Mouse (Mus musculus) limb, embryonic 15.5 days (tissue): ENCODE data around the gene Tdrkh. TPM values are rescaled to one million over a fixed set of nuclear protein-coding genes. Genes with fewer than 3 reads are reported as not detected.

Experiments
- ATAC-seq: fragments of 200-750 bp; cut with Nextera tagmentation; 2 replicates; pipeline ENCODE4 v1.8.0; 2017; ENCODE audit warnings: low read depth, moderate TSS enrichment; ENCODE audit not compliant: insufficient number of reproducible peaks, low FRiP score, low TSS enrichment
- H3K27ac ChIP-seq: fragments of 300-500 bp; sonication (generic); 2 replicates; pipeline ENCODE4 v1.5.1; 2015; ENCODE audit warnings: moderate library complexity, mild to moderate bottlenecking, inconsistent platforms
- H3K27me3 ChIP-seq: fragments of 300-500 bp; sonication (generic); 2 replicates; pipeline ENCODE4 v1.6.1; 2015; ENCODE audit warnings: inconsistent platforms
- H3K36me3 ChIP-seq: fragments of 300-500 bp; sonication (generic); 2 replicates; pipeline ENCODE4 v1.6.1; 2015; ENCODE audit warnings: inconsistent platforms
- H3K4me1 ChIP-seq: fragments of 300-500 bp; sonication (generic); 2 replicates; pipeline ENCODE4 v1.6.1; 2015; ENCODE audit warnings: inconsistent platforms
- H3K4me2 ChIP-seq: fragments of 300-500 bp; sonication (generic); 2 replicates; pipeline ENCODE4 v1.6.1; 2015; ENCODE audit warnings: mild to moderate bottlenecking, inconsistent platforms
- H3K4me3 ChIP-seq: fragments of 300-500 bp; sonication (generic); 2 replicates; pipeline ENCODE4 v1.5.1; 2015; ENCODE audit warnings: mild to moderate bottlenecking, inconsistent platforms
- H3K9ac ChIP-seq: fragments of 300-500 bp; sonication (generic); 2 replicates; pipeline ENCODE4 v1.6.1; 2015; ENCODE audit warnings: inconsistent platforms
- H3K9me3 ChIP-seq: fragments of 300-500 bp; sonication (generic); 2 replicates; pipeline ENCODE4 v1.6.1; 2016; ENCODE audit warnings: inconsistent platforms
- WGBS: fragments of 180-500 bp; shearing (Covaris S2); methylation state at CpG from one replicate; pipeline ENCODE4 v1.1.7; 2015; 5-methylcytosine and 5-hydroxymethylcytosine counted together
- polyA plus RNA-seq: library from polyadenylated mRNA; unstranded; fragments of >200 nt; fragmentation: Nextera tagmentation; extraction: Ambion mirVana; gene quantifications from 2 replicates; pipeline ENCODE4 v1.2.1, GENCODE M21; 2015

The Tdrkh gene
- polyA plus RNA-seq, result 6.7 and 8.0 TPM in 2 replicates

DNA sequence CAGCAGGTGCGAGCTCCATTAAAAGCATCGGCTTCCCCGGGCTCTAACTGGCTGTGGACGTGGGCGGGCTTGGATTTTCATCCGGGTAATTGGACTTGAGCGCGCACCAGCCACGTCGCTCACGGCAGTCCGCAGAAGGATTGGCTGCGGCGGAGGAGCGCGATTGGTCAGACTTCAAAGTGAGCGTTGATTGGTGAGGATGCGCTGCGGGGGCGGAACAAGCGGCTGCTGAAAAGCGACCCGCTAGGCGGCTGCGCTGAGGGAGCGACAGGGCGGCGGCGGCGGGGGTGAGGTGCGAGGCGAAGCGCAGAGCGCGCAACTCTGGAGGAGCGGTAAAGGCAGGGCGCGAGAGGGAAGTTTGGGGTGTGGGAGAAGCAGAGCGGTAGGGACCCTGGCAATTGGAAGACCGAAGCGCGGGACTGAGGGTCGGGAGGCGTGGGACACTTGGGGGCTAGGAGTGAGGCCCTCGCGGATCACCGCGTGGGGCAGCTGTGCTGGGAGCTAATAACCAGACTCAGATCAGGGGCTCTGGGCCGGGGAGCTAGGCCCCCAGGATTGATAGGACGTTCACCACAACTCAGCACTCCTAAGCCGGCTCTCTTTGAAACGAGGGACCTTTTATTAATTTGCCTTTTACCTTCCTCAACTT is at the start of gene Tdrkh:
TSS of gene Tdrkh (plus strand) at position 243 of the 649 bp plus-strand sequence.
- Histone ChIP-seq H3K27ac (no peak within 1 kb of the TSS), H3K27me3 (peaks cover 5% of the 10 kb centered on the region; the same call in 1 of the 2 replicates), H3K36me3 (no peaks in the 10 kb centered on the region), H3K4me2 (peak within 1 kb of the TSS; percentile 88), H3K9me3 (no peaks in the 10 kb centered on the region), H3K4me1 (peaks cover 10% of the 10 kb centered on the region), H3K4me3 (peak within 1 kb of the TSS; percentile 51), H3K9ac (0 out of 2 replicates have a peak within 1 kb of the TSS, but pooled peaks have one; percentile 1)
- ATAC-seq, result peak; percentile 98
- WGBS, result 5% methylated on average over 52 of the region's 52 CpGs

DNA sequence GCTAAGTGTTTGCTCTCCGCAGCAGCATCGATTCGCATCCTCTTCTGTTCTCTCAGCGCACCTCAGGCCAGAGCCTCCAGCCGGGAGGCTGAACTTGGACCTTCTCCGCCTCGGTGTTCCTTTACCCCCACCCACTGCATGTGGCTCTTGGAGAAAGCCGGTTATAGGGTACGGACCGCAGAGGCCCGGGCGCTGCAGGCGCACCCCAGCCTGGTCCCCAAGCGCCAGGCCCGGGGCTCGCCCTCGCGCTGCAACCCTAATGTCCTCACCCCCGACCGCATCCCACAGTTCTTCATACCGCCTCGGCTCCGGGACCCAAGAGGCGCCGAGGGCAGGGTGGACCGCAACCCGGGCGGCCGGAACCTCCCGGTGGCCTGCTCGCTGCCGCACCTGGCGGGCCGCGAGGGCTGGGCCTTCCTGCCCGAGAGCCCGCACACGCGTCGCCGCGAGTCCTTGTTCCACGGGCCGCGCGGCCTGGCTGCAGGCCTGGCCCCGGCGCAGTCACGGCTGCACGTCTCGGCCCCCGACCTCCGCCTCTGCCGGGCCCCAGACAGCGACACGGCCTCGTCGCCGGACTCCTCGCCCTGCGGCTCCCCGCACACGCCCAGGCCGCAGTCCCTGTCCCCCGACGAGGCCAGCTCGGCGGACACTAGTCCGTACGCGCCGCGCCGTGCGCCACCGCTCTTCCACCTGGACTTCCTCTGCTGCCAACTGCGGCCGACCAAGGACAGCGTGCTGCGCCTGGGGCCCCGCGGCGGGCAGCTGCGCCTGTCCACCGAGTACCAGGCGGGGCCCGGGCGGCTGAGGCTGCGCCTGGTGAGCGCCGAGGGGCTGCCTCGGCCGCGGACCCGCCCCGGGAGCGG is 49.6 kb upstream of the Tdrkh start:
- 5% methylated on average over 96 of the region's 97 CpGs for WGBS
- peaks cover 18% of the 10 kb centered on the region for H3K27me3 ChIP-seq

DNA sequence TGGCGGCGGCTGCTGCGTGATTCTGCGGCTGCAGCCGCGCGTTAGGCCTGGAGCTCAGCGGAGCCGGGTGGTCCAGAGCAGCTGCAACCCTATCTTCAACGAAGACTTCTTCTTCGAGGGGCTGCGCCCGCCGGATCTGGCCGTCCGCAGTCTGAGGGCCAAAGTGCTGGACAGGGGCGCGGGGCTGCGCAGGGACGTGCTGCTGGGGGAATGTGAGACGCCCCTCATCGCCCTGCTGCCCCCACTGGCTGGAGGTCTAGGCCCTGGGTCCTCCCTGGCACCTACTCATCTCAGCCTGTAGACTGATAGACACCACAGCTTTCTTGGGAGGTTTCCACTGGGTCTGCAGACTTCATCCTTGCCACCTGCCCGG is 48.9 kb upstream of the Tdrkh start:
- Histone ChIP-seq H3K4me1 (peaks cover 21% of the 10 kb centered on the region), H3K9me3 (no peaks in the 10 kb centered on the region), H3K27me3 (peaks cover 18% of the 10 kb centered on the region), H3K4me2 (peak overlapping the region; percentile 92), H3K27ac (no peak overlapping the region), H3K4me3 (peak overlapping the region; percentile 60), H3K36me3 (no peaks in the 10 kb centered on the region), H3K9ac (peak overlapping the region; percentile 79)
- 5% methylated on average over 21 of the region's 23 CpGs for WGBS
- no peak for ATAC-seq

More for the DNA sequence above, 49.6 kb upstream of the Tdrkh start:
- peak; percentile 58 for ATAC-seq
- Histone ChIP-seq H3K36me3 (no peaks in the 10 kb centered on the region), H3K4me2 (peak overlapping the region; percentile 92), H3K9me3 (no peaks in the 10 kb centered on the region), H3K27ac (peak overlapping the region; percentile 27; the same call in 1 of the 2 replicates), H3K9ac (peak overlapping the region; percentile 79), H3K4me3 (peak overlapping the region; percentile 60), H3K4me1 (peaks cover 21% of the 10 kb centered on the region)

DNA sequence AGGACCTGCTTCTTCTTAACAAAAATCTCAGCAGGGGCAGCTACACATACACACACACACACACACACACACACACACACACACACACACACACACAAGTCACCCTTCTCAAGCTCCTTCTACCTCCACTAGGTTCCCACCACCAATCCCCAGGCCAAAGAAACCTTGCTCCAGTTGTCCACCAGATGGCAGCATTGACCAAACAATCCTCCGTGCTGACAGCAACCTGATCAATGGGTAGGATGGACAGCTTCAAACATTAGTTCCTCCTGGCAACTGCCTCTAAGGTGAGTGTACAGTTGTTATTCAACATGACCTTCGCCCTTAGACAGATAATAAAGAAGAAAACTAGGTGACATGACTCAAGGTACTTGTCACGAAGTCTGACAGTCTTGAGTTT is 46.3 kb upstream of the Tdrkh start:
- WGBS, result 19% methylated on average over 3 of the region's 3 CpGs
- no peak overlapping the region for H3K9ac ChIP-seq
- H3K27ac ChIP-seq, result no peak overlapping the region
- H3K4me3 ChIP-seq, result no peak overlapping the region
- H3K27me3 ChIP-seq, result peaks cover 18% of the 10 kb centered on the region
- no peak for ATAC-seq
- no peaks in the 10 kb centered on the region for H3K9me3 ChIP-seq
- no peak overlapping the region for H3K4me2 ChIP-seq
- H3K36me3 ChIP-seq, result no peaks in the 10 kb centered on the region
- peaks cover 22% of the 10 kb centered on the region for H3K4me1 ChIP-seq

- no peak overlapping the region for H3K4me3 ChIP-seq
- WGBS, result 84% methylated on average over 6 of the region's 6 CpGs
- H3K4me2 ChIP-seq, result no peak overlapping the region
- no peak overlapping the region for H3K9ac ChIP-seq
- no peak for ATAC-seq
- H3K27me3 ChIP-seq, result peaks cover 11% of the 10 kb centered on the region
- H3K27ac ChIP-seq, result no peak overlapping the region
- H3K9me3 ChIP-seq, result no peaks in the 10 kb centered on the region
- peaks cover 27% of the 10 kb centered on the region for H3K4me1 ChIP-seq
- H3K36me3 ChIP-seq, result no peaks in the 10 kb centered on the region
Measured at GRCm38 (mm10) chr3:94367511-94367910, 45.6 kb upstream of the Tdrkh start.

DNA sequence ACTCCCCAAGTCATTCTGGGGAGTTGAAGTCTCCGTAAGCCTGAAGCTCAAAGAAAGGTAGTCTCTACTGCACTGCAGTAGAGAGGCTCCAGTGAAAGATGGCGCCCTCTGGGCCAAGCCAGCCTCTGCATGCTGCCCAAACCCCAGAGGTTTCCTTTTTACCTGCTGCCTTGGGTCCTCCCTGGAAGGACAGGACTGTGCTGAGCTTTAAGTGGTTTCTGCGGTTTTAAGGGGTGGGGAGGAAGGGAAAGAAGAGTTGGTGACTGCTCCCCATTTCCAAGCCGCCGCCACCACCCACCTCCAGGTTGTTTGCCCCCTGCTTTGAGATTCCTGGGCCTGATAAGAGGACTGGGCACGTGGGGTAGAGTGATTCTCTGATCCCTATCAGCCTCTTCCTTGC is 44.4 kb upstream of the Tdrkh start:
- H3K27ac ChIP-seq, result no peak overlapping the region
- H3K9ac ChIP-seq, result no peak overlapping the region
- H3K9me3 ChIP-seq, result no peaks in the 10 kb centered on the region
- ATAC-seq, result no peak
- no peak overlapping the region for H3K4me2 ChIP-seq
- H3K27me3 ChIP-seq, result peaks cover 5% of the 10 kb centered on the region; the same call in 1 of the 2 replicates
- peaks cover 29% of the 10 kb centered on the region for H3K4me1 ChIP-seq
- no peaks in the 10 kb centered on the region for H3K36me3 ChIP-seq
- WGBS, result 53% methylated on average over 6 of the region's 6 CpGs
- no peak overlapping the region for H3K4me3 ChIP-seq

- no peak for ATAC-seq
- H3K27ac ChIP-seq, result no peak overlapping the region
- WGBS, result 45% methylated on average over 2 of the region's 2 CpGs
Measured at GRCm38 (mm10) chr3:94369709-94370108, 43.4 kb upstream of the Tdrkh start.

GRCm38 (mm10) chr3:94371637-94372036 is 41.4 kb upstream of the Tdrkh start:
- no peak for ATAC-seq
- Histone ChIP-seq H3K9me3 (no peaks in the 10 kb centered on the region), H3K4me3 (peak overlapping the region; percentile 10; the same call in 1 of the 2 replicates), H3K9ac (no peak overlapping the region), H3K27ac (0 out of 2 replicates have a peak overlapping the region, but pooled peaks have one; percentile 22), H3K4me2 (peak overlapping the region; percentile 33), H3K4me1 (peaks cover 35% of the 10 kb centered on the region), H3K36me3 (no peaks in the 10 kb centered on the region), H3K27me3 (no peaks in the 10 kb centered on the region)
- WGBS, result 2% methylated on average over 11 of the region's 11 CpGs

More at GRCm38 (mm10) chr3:94369709-94370108, 43.4 kb upstream of the Tdrkh start:
- H3K9me3 ChIP-seq, result no peaks in the 10 kb centered on the region
- H3K4me2 ChIP-seq, result no peak overlapping the region
- peaks cover 27% of the 10 kb centered on the region for H3K4me1 ChIP-seq
- H3K27me3 ChIP-seq, result peaks cover 5% of the 10 kb centered on the region; the same call in 1 of the 2 replicates
- H3K9ac ChIP-seq, result no peak overlapping the region
- no peak overlapping the region for H3K4me3 ChIP-seq
- H3K36me3 ChIP-seq, result no peaks in the 10 kb centered on the region

DNA sequence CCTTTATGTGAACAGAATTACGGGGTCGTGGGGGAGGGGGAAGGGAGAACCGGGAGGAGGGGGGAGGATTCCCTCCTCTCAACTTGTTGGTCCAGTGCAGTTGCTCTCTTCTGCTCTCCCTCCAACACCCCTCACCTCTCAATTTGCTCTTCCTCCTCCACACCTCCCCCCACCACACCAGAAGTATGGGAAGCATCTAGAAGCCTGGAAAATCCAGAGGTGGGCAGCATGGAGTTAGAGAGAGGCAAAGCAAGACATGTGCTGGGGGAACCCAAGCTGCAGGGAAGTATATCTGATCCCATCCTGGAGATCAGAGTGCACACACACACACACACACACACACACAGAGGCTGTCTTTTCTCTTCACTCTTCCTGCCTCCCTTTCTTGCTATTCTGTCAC is 41.0 kb upstream of the Tdrkh start:
- Histone ChIP-seq H3K4me1 (peaks cover 38% of the 10 kb centered on the region), H3K27me3 (no peaks in the 10 kb centered on the region), H3K9ac (no peak overlapping the region), H3K4me3 (peak overlapping the region; percentile 10; the same call in 1 of the 2 replicates), H3K36me3 (no peaks in the 10 kb centered on the region), H3K9me3 (no peaks in the 10 kb centered on the region), H3K4me2 (0 out of 2 replicates have a peak overlapping the region, but pooled peaks have one; percentile 33), H3K27ac (0 out of 2 replicates have a peak overlapping the region, but pooled peaks have one; percentile 22)
- no peak for ATAC-seq
- WGBS, result 3% methylated on average over 3 of the region's 3 CpGs

- Histone ChIP-seq H3K27ac (0 out of 2 replicates have a peak within 1 kb of the TSS, but pooled peaks have one; percentile 22), H3K4me3 (peak within 1 kb of the TSS; percentile 24), H3K4me1 (peaks cover 42% of the 10 kb centered on the region), H3K9ac (no peak within 1 kb of the TSS), H3K36me3 (no peaks in the 10 kb centered on the region), H3K9me3 (no peaks in the 10 kb centered on the region), H3K27me3 (no peaks in the 10 kb centered on the region), H3K4me2 (peak within 1 kb of the TSS; percentile 44)
- ATAC-seq, result no peak
- 20% methylated on average over 5 of the region's 5 CpGs for WGBS
Measured at GRCm38 (mm10) chr3:94372641-94373040, 40.4 kb upstream of the Tdrkh start, which contains the start of gene Rorc. TSS of gene Rorc (plus strand) at chr3:94372794.

DNA sequence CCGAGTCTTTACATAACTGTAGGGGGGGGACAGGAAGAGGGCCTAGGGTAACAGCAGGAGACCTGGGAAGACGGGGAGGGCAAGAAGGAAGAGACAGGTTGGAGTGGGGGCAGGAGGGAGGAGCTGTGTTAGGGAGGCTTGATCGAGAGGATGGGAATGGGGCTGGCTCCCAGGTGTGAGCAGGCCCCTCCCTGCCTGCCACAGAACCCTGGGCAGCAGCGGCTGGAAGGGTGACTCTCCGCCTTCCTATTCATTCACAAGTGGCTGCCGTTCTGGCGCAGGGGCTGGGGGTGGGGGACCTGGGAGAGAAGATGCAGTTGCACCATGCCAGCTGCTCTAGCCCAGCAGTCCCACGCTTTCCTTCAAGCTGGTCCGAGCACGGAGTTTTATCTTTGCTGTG is 40.0 kb upstream of the Tdrkh start:
- H3K9me3 ChIP-seq, result no peaks in the 10 kb centered on the region
- no peak overlapping the region for H3K9ac ChIP-seq
- no peak overlapping the region for H3K27ac ChIP-seq
- ATAC-seq, result no peak
- 7% methylated on average over 10 of the region's 10 CpGs for WGBS
- peak overlapping the region; percentile 24 for H3K4me3 ChIP-seq
- peaks cover 42% of the 10 kb centered on the region for H3K4me1 ChIP-seq
- H3K36me3 ChIP-seq, result no peaks in the 10 kb centered on the region
- H3K4me2 ChIP-seq, result peak overlapping the region; percentile 44
- no peaks in the 10 kb centered on the region for H3K27me3 ChIP-seq
